Mouse (Mus musculus) heart, postnatal 0 days (tissue): ENCODE results near the gene Tubb4a.

Source experiments
- CTCF ChIP-seq: IDR thresholded peaks from 2 replicates; pipeline ENCODE4 v1.5.1; 2016; ENCODE audit warnings: antibody characterized with exemption, control low read depth, low read depth
- EP300 ChIP-seq: IDR thresholded peaks from 2 replicates; pipeline ENCODE4 v1.6.1; 2016; ENCODE audit warnings: antibody characterized with exemption, low read depth

GRCm38 (mm10) chr17:57108666-57109171 is 21.1 kb upstream of the Tubb4a start:
- TF ChIP-seq CTCF (no peak), EP300 (no peak)
